Mouse (Mus musculus) lung, adult 2 months (tissue): Measurements from ENCODE around the gene Sun1. TPM values are rescaled to one million over a fixed set of nuclear protein-coding genes. Genes with fewer than 3 reads are reported as not detected.
A peak's percentile ranks its signal among the peaks of the same experiment; 100 is the strongest.

Experiments used
- DNase-seq: peaks from one replicate; pipeline ENCODE4 v3.0.0; 2022
- H3K4me1 ChIP-seq: fragments of 200-500 bp; 2 replicates; pipeline ENCODE4 v1.6.1; 2011; ENCODE audit warnings: low read length; ENCODE audit not compliant: control insufficient read depth, insufficient read depth
- H3K4me3 ChIP-seq: fragments of 200-500 bp; replicated peaks from 2 replicates; pipeline ENCODE3; 2011; ENCODE audit warnings: low read depth, mild to moderate bottlenecking, control low read depth, low read length; ENCODE audit errors: extremely low read depth
- CTCF ChIP-seq: fragments of 200-500 bp; IDR thresholded peaks from 2 replicates; pipeline ENCODE4 v1.5.1; 2011; ENCODE audit warnings: mild to moderate bottlenecking, low read length, control low read depth; ENCODE audit not compliant: insufficient read depth
- POLR2A ChIP-seq: fragments of 200-500 bp; IDR thresholded peaks from 2 replicates; pipeline ENCODE4 v1.6.1; 2011; ENCODE audit warnings: low read depth, mild to moderate bottlenecking, control low read depth, low read length, borderline replicate concordance; ENCODE audit errors: extremely low read depth
- WGBS: fragments of 180-500 bp; shearing (Covaris S2); methylation state at CpG from one replicate; pipeline ENCODE4 v1.1.7; 2018; 5-methylcytosine and 5-hydroxymethylcytosine counted together
- polyA plus RNA-seq: library from polyadenylated mRNA; depleted of rRNA; stranded (reverse); fragments of >200 nt; gene quantifications from 2 replicates; pipeline ENCODE4 v1.2.3, GENCODE M21; 2012

Gene Sun1
- polyA plus RNA-seq, 1 experiment = 57.9 TPM

- 0 out of 2 replicates have a peak, but pooled peaks have one; percentile 20 for TF ChIP-seq POLR2A
- TF ChIP-seq CTCF = no peak
- peaks cover 26% of the 10 kb centered on the region for H3K4me1 ChIP-seq
Measured at GRCm38 (mm10) chr5:139253301-139253741, 52.9 kb downstream of the Sun1 start.

GRCm38 (mm10) chr5:139254938-139255337 is 54.5 kb downstream of the Sun1 start:
- TF ChIP-seq POLR2A (no peak), CTCF (0 out of 2 replicates have a peak, but pooled peaks have one; percentile 11)
- peaks cover 26% of the 10 kb centered on the region for H3K4me1 ChIP-seq
- H3K4me3 ChIP-seq = no peak overlapping the region
- WGBS = 66% methylated on average over 6 of the region's 6 CpGs
- DNase-seq = no peak

More at GRCm38 (mm10) chr5:139253301-139253741, 52.9 kb downstream of the Sun1 start:
- H3K4me3 ChIP-seq = peak overlapping the region; percentile 95
- DNase-seq = peak; percentile 34
- 2% methylated on average over 6 of the region's 6 CpGs for WGBS

- TF ChIP-seq CTCF (no peak), POLR2A (no peak)
- Histone ChIP-seq H3K4me1 (peaks cover 26% of the 10 kb centered on the region), H3K4me3 (no peak overlapping the region)
- no peak for DNase-seq
- 60% methylated on average over 6 of the region's 6 CpGs for WGBS
Measured at GRCm38 (mm10) chr5:139255777-139256176, 55.3 kb downstream of the Sun1 start.

- no peak overlapping the region for H3K4me3 ChIP-seq
- H3K4me1 ChIP-seq = peaks cover 26% of the 10 kb centered on the region
- WGBS = 55% methylated on average over 3 of the region's 3 CpGs
- no peak for TF ChIP-seq CTCF
- no peak for TF ChIP-seq POLR2A
- no peak for DNase-seq
Measured at GRCm38 (mm10) chr5:139256211-139256765, 55.9 kb downstream of the Sun1 start.

- WGBS = 50% methylated on average over 1 of the region's 1 CpGs
- DNase-seq = no peak
- H3K4me1 ChIP-seq = peaks cover 26% of the 10 kb centered on the region
- TF ChIP-seq POLR2A (no peak), CTCF (no peak)
- no peak overlapping the region for H3K4me3 ChIP-seq
Measured at GRCm38 (mm10) chr5:139257265-139257664, 56.8 kb downstream of the Sun1 start.

GRCm38 (mm10) chr5:139257818-139258217 is 57.4 kb downstream of the Sun1 start:
- TF ChIP-seq POLR2A = no peak
- TF ChIP-seq CTCF = no peak
- H3K4me3 ChIP-seq = no peak overlapping the region
- no peak for DNase-seq
- 59% methylated on average over 4 of the region's 4 CpGs for WGBS
- H3K4me1 ChIP-seq = peaks cover 26% of the 10 kb centered on the region

GRCm38 (mm10) chr5:139258371-139259035 is 58.1 kb downstream of the Sun1 start:
- DNase-seq = no peak
- Histone ChIP-seq H3K4me3 (no peak overlapping the region), H3K4me1 (peaks cover 23% of the 10 kb centered on the region)
- TF ChIP-seq POLR2A (no peak), CTCF (no peak)
- whole genome bisulfite sequencing = 66% methylated on average over 8 of the region's 8 CpGs

GRCm38 (mm10) chr5:139259853-139260252 is 59.4 kb downstream of the Sun1 start:
- Histone ChIP-seq H3K4me3 (no peak overlapping the region), H3K4me1 (peaks cover 18% of the 10 kb centered on the region)
- WGBS = 52% methylated on average over 5 of the region's 5 CpGs
- TF ChIP-seq POLR2A (no peak), CTCF (no peak)
- peak; percentile 47 for DNase-seq

GRCm38 (mm10) chr5:139261403-139261802 is 61.0 kb downstream of the Sun1 start:
- Histone ChIP-seq H3K4me3 (no peak overlapping the region), H3K4me1 (peaks cover 11% of the 10 kb centered on the region)
- DNase-seq = no peak
- WGBS = 85% methylated on average over 4 of the region's 4 CpGs
- no peak for TF ChIP-seq POLR2A
- TF ChIP-seq CTCF = no peak

GRCm38 (mm10) chr5:139267661-139268060 is 67.2 kb downstream of the Sun1 start:
- DNase-seq = no peak
- WGBS = 68% methylated on average over 4 of the region's 4 CpGs
- H3K4me3 ChIP-seq = no peak overlapping the region
- no peak for TF ChIP-seq CTCF
- TF ChIP-seq POLR2A = no peak
- peaks cover 5% of the 10 kb centered on the region for H3K4me1 ChIP-seq
